Mouse (Mus musculus) kidney, embryonic 14.5 days (tissue): Measurements from ENCODE around the gene Cyp20a1. TPM values are rescaled to one million over a fixed set of nuclear protein-coding genes. Genes with fewer than 3 reads are reported as not detected.

ENCODE experiments used
- ATAC-seq: fragments of 200-750 bp; cut with Nextera tagmentation; 2 replicates; pipeline ENCODE4 v1.8.0; 2017; ENCODE audit warnings: moderate number of reproducible peaks, mild to moderate bottlenecking, moderate TSS enrichment, moderate library complexity; ENCODE audit not compliant: low FRiP score, low TSS enrichment
- H3K27ac ChIP-seq: fragments of 300-500 bp; sonication (generic); 2 replicates; pipeline ENCODE4 v1.5.1; 2014; ENCODE audit warnings: low read depth, mild to moderate bottlenecking, low read length, moderate library complexity, mixed read lengths
- H3K27me3 ChIP-seq: fragments of 300-500 bp; sonication (generic); 2 replicates; pipeline ENCODE4 v1.6.1; 2014; ENCODE audit warnings: mild to moderate bottlenecking, low read length; ENCODE audit not compliant: control insufficient read depth, insufficient read depth
- H3K36me3 ChIP-seq: fragments of 300-500 bp; sonication (generic); 2 replicates; pipeline ENCODE4 v1.6.1; 2014; ENCODE audit warnings: low read length, mixed read lengths; ENCODE audit not compliant: control insufficient read depth, insufficient read depth
- H3K4me1 ChIP-seq: fragments of 300-500 bp; sonication (generic); 2 replicates; pipeline ENCODE4 v1.6.1; 2014; ENCODE audit warnings: low read length, mixed read lengths; ENCODE audit not compliant: control insufficient read depth, insufficient read depth
- H3K4me2 ChIP-seq: fragments of 300-500 bp; sonication (generic); replicated peaks from 2 replicates; pipeline ENCODE4 v1.6.1; 2014; ENCODE audit warnings: low read depth, mild to moderate bottlenecking, low read length
- H3K4me3 ChIP-seq: fragments of 300-500 bp; sonication (generic); 2 replicates; pipeline ENCODE4 v1.5.1; 2014; ENCODE audit warnings: mild to moderate bottlenecking, low read length
- H3K9ac ChIP-seq: fragments of 300-500 bp; sonication (generic); 2 replicates; pipeline ENCODE4 v1.6.1; 2014; ENCODE audit warnings: low read depth, mild to moderate bottlenecking, low read length, moderate library complexity
- H3K9me3 ChIP-seq: fragments of 300-500 bp; sonication (generic); 2 replicates; pipeline ENCODE4 v1.6.1; 2016; ENCODE audit warnings: low read length; ENCODE audit not compliant: control insufficient read depth
- whole genome bisulfite sequencing: fragments of 180-500 bp; shearing (Covaris S2); extraction: QIAGEN DNeasy Blood & Tissue Kit; methylation state at CpG from one replicate; pipeline ENCODE4 v1.1.7; 2014; 5-methylcytosine and 5-hydroxymethylcytosine counted together
- polyA plus RNA-seq: library from polyadenylated mRNA; unstranded; fragments of >200 nt; fragmentation: Nextera tagmentation; extraction: Ambion mirVana; gene quantifications from 2 replicates; pipeline ENCODE4 v1.2.1, GENCODE M21; 2014

The Cyp20a1 gene
- polyA plus RNA-seq, 1 experiment from 2014 or later: 22.2 TPM

GRCm38 (mm10) chr1:60404848-60405247 lies 61.7 kb downstream of the Cyp20a1 start:
- ATAC-seq: no peak
- Histone ChIP-seq H3K4me2 (no peak overlapping the region), H3K4me3 (no peak overlapping the region), H3K27ac (no peak overlapping the region), H3K9me3 (no peaks in the 10 kb centered on the region), H3K36me3 (no peaks in the 10 kb centered on the region), H3K9ac (no peak overlapping the region), H3K27me3 (no peaks in the 10 kb centered on the region), H3K4me1 (0 out of 2 replicates have a peak, but pooled peaks cover 4% of the 10 kb centered on the region)
- WGBS: 100% methylated on average over 1 of the region's 1 CpGs

GRCm38 (mm10) chr1:60408501-60409167 lies 65.5 kb downstream of the Cyp20a1 start:
- no peaks in the 10 kb centered on the region for H3K27me3 ChIP-seq
- peaks cover 12% of the 10 kb centered on the region; the same call in 1 of the 2 replicates for H3K4me1 ChIP-seq
- H3K9ac ChIP-seq: peak overlapping the region; percentile 94
- H3K27ac ChIP-seq: peak overlapping the region; percentile 96
- ATAC-seq: peak; percentile 36
- 10% methylated on average over 13 of the region's 13 CpGs for WGBS
- peak overlapping the region; percentile 60 for H3K4me2 ChIP-seq
- H3K4me3 ChIP-seq: peak overlapping the region; percentile 92
- H3K9me3 ChIP-seq: no peaks in the 10 kb centered on the region
- H3K36me3 ChIP-seq: no peaks in the 10 kb centered on the region

- peaks cover 12% of the 10 kb centered on the region; the same call in 1 of the 2 replicates for H3K4me1 ChIP-seq
- 0% methylated on average over 43 of the region's 69 CpGs for WGBS
- no peaks in the 10 kb centered on the region for H3K36me3 ChIP-seq
- no peaks in the 10 kb centered on the region for H3K27me3 ChIP-seq
- H3K9me3 ChIP-seq: no peaks in the 10 kb centered on the region
- peak within 1 kb of the TSS; percentile 60 for H3K4me2 ChIP-seq
- ATAC-seq: peak; percentile 96
- peak within 1 kb of the TSS; percentile 96 for H3K27ac ChIP-seq
- peak within 1 kb of the TSS; percentile 92 for H3K4me3 ChIP-seq
- H3K9ac ChIP-seq: peak within 1 kb of the TSS; percentile 94
These were observed 66.2 kb downstream of the Cyp20a1 start, which contains the start of gene Abi2 for GRCm38 (mm10) chr1:60409168-60409828. Abi2 (plus strand) TSS chr1:60409619.

- H3K9me3 ChIP-seq: no peaks in the 10 kb centered on the region
- H3K4me2 ChIP-seq: peak overlapping the region; percentile 60
- no peaks in the 10 kb centered on the region for H3K36me3 ChIP-seq
- peaks cover 12% of the 10 kb centered on the region; the same call in 1 of the 2 replicates for H3K4me1 ChIP-seq
- WGBS: under 1% methylated on average over 53 of the region's 54 CpGs
- ATAC-seq: peak; percentile 83
- H3K4me3 ChIP-seq: peak overlapping the region; percentile 92
- peak overlapping the region; percentile 94 for H3K9ac ChIP-seq
- peak overlapping the region; percentile 96 for H3K27ac ChIP-seq
- H3K27me3 ChIP-seq: no peaks in the 10 kb centered on the region
These were observed 67.0 kb downstream of the Cyp20a1 start for GRCm38 (mm10) chr1:60409928-60410817.

GRCm38 (mm10) chr1:60416724-60417123 lies 73.6 kb downstream of the Cyp20a1 start:
- no peak for ATAC-seq
- no peak overlapping the region for H3K4me3 ChIP-seq
- H3K9me3 ChIP-seq: no peaks in the 10 kb centered on the region
- H3K9ac ChIP-seq: no peak overlapping the region
- no peaks in the 10 kb centered on the region for H3K36me3 ChIP-seq
- H3K27me3 ChIP-seq: no peaks in the 10 kb centered on the region
- WGBS: 55% methylated on average over 3 of the region's 3 CpGs
- H3K27ac ChIP-seq: no peak overlapping the region
- H3K4me2 ChIP-seq: no peak overlapping the region
- H3K4me1 ChIP-seq: peaks cover 2% of the 10 kb centered on the region; the same call in 1 of the 2 replicates

GRCm38 (mm10) chr1:60423882-60424281 lies 80.8 kb downstream of the Cyp20a1 start:
- no peak for ATAC-seq
- Histone ChIP-seq H3K27me3 (no peaks in the 10 kb centered on the region), H3K4me3 (no peak overlapping the region), H3K9me3 (no peaks in the 10 kb centered on the region), H3K4me2 (no peak overlapping the region), H3K27ac (no peak overlapping the region), H3K4me1 (no peaks in the 10 kb centered on the region), H3K9ac (no peak overlapping the region), H3K36me3 (no peaks in the 10 kb centered on the region)
- 90% methylated on average over 1 of the region's 1 CpGs for WGBS

- H3K27ac ChIP-seq: no peak overlapping the region
- no peaks in the 10 kb centered on the region for H3K9me3 ChIP-seq
- H3K4me3 ChIP-seq: no peak overlapping the region
- no peaks in the 10 kb centered on the region for H3K36me3 ChIP-seq
- H3K27me3 ChIP-seq: no peaks in the 10 kb centered on the region
- no peak for ATAC-seq
- H3K4me1 ChIP-seq: no peaks in the 10 kb centered on the region
- no peak overlapping the region for H3K4me2 ChIP-seq
- 86% methylated on average over 2 of the region's 2 CpGs for WGBS
- H3K9ac ChIP-seq: no peak overlapping the region
These were observed 85.2 kb downstream of the Cyp20a1 start for GRCm38 (mm10) chr1:60428341-60428740.

- Histone ChIP-seq H3K9me3 (no peaks in the 10 kb centered on the region), H3K27ac (no peak overlapping the region), H3K27me3 (no peaks in the 10 kb centered on the region), H3K36me3 (no peaks in the 10 kb centered on the region), H3K9ac (no peak overlapping the region), H3K4me2 (no peak overlapping the region), H3K4me1 (no peaks in the 10 kb centered on the region), H3K4me3 (no peak overlapping the region)
- no peak for ATAC-seq
- 85% methylated on average over 2 of the region's 2 CpGs for WGBS
These were observed 85.8 kb downstream of the Cyp20a1 start for GRCm38 (mm10) chr1:60428932-60429331.
